Mouse (Mus musculus) cortical plate, adult 2 months (tissue): Measurements from ENCODE around the gene Cpb2.

Experiments
- CTCF ChIP-seq: fragments of 200-500 bp; IDR thresholded peaks from 2 replicates; pipeline ENCODE4 v1.5.1; 2011; ENCODE audit warnings: mild to moderate bottlenecking, control low read depth, low read length; ENCODE audit not compliant: insufficient read depth; ENCODE audit errors: extremely low read depth
- POLR2A ChIP-seq: fragments of 200-500 bp; IDR thresholded peaks from 2 replicates; pipeline ENCODE4 v1.6.1; 2011; ENCODE audit warnings: mild to moderate bottlenecking, low read length, control low read depth; ENCODE audit not compliant: insufficient read depth; ENCODE audit errors: extremely low read depth

GRCm38 (mm10) chr14:75307855-75308254, 65.8 kb downstream of the Cpb2 start:
- TF ChIP-seq POLR2A: no peak
- TF ChIP-seq CTCF: no peak
